Mouse (Mus musculus) forebrain, embryonic 13.5 days (tissue): ENCODE data around the gene Pgap1. TPM values are rescaled to one million over a fixed set of nuclear protein-coding genes. Genes with fewer than 3 reads are reported as not detected.

ENCODE experiments used
- ATAC-seq: fragments of 200-750 bp; cut with Nextera tagmentation; 2 replicates; pipeline ENCODE4 v1.8.0; 2017
- H3K27ac ChIP-seq: fragments of 300-500 bp; sonication (generic); 2 replicates; pipeline ENCODE4 v1.5.1; 2015; ENCODE audit warnings: inconsistent platforms, mild to moderate bottlenecking, moderate library complexity
- H3K27me3 ChIP-seq: fragments of 300-500 bp; sonication (generic); 2 replicates; pipeline ENCODE4 v1.6.1; 2015; ENCODE audit warnings: mild to moderate bottlenecking, inconsistent platforms
- H3K36me3 ChIP-seq: fragments of 300-500 bp; sonication (generic); 2 replicates; pipeline ENCODE4 v1.6.1; 2015; ENCODE audit warnings: mild to moderate bottlenecking, inconsistent platforms; ENCODE audit not compliant: poor library complexity, severe bottlenecking
- H3K4me1 ChIP-seq: fragments of 300-500 bp; sonication (generic); 2 replicates; pipeline ENCODE4 v1.6.1; 2015; ENCODE audit warnings: inconsistent platforms
- H3K4me2 ChIP-seq: fragments of 300-500 bp; sonication (generic); 2 replicates; pipeline ENCODE4 v1.6.1; 2015; ENCODE audit warnings: inconsistent platforms, mild to moderate bottlenecking, moderate library complexity
- H3K4me3 ChIP-seq: fragments of 300-500 bp; sonication (generic); 2 replicates; pipeline ENCODE4 v1.5.1; 2015; ENCODE audit warnings: mild to moderate bottlenecking, inconsistent platforms
- H3K9ac ChIP-seq: fragments of 300-500 bp; sonication (generic); 2 replicates; pipeline ENCODE4 v1.6.1; 2015; ENCODE audit warnings: mild to moderate bottlenecking, inconsistent platforms
- H3K9me3 ChIP-seq: fragments of 300-500 bp; sonication (generic); replicated peaks from 2 replicates; pipeline ENCODE4 v1.6.1; 2016; ENCODE audit warnings: inconsistent platforms
- WGBS: fragments of 180-500 bp; shearing (Covaris S2); methylation state at CpG from one replicate; pipeline ENCODE4 v1.1.7; 2015; 5-methylcytosine and 5-hydroxymethylcytosine counted together
- polyA plus RNA-seq: library from polyadenylated mRNA; unstranded; fragments of >200 nt; fragmentation: Nextera tagmentation; extraction: Ambion mirVana; gene quantifications from 2 replicates; pipeline ENCODE4 v1.2.1, GENCODE M21; 2015

Pgap1 gene
- polyA plus RNA-seq, 1 experiment from 2014 or later = 26.7 TPM

GRCm38 (mm10) chr1:54496254-54496653, 61.2 kb downstream of the Pgap1 start:
- WGBS = 90% methylated on average over 1 of the region's 1 CpGs
- Histone ChIP-seq H3K4me3 (no peak overlapping the region), H3K27me3 (no peaks in the 10 kb centered on the region), H3K9ac (no peak overlapping the region), H3K4me1 (no peaks in the 10 kb centered on the region), H3K4me2 (no peak overlapping the region), H3K27ac (no peak overlapping the region), H3K36me3 (peaks cover 65% of the 10 kb centered on the region), H3K9me3 (no peaks in the 10 kb centered on the region)
- no peak for ATAC-seq

- H3K9ac ChIP-seq = no peak overlapping the region
- ATAC-seq = no peak
- no peak overlapping the region for H3K4me3 ChIP-seq
- no peaks in the 10 kb centered on the region for H3K27me3 ChIP-seq
- H3K4me2 ChIP-seq = no peak overlapping the region
- peaks cover 69% of the 10 kb centered on the region for H3K36me3 ChIP-seq
- H3K27ac ChIP-seq = no peak overlapping the region
- no peaks in the 10 kb centered on the region for H3K4me1 ChIP-seq
- WGBS = 97% methylated on average over 3 of the region's 3 CpGs
- H3K9me3 ChIP-seq = no peaks in the 10 kb centered on the region
Measured at GRCm38 (mm10) chr1:54493496-54493895, 64.0 kb downstream of the Pgap1 start.

GRCm38 (mm10) chr1:54492435-54492841, 65.0 kb downstream of the Pgap1 start:
- Histone ChIP-seq H3K4me2 (no peak overlapping the region), H3K4me3 (no peak overlapping the region), H3K4me1 (no peaks in the 10 kb centered on the region), H3K9me3 (no peaks in the 10 kb centered on the region), H3K27me3 (no peaks in the 10 kb centered on the region), H3K9ac (no peak overlapping the region), H3K27ac (no peak overlapping the region), H3K36me3 (peaks cover 77% of the 10 kb centered on the region)
- ATAC-seq = no peak
- WGBS = 85% methylated on average over 2 of the region's 2 CpGs

GRCm38 (mm10) chr1:54484744-54485420, 72.6 kb downstream of the Pgap1 start:
- H3K9me3 ChIP-seq = no peaks in the 10 kb centered on the region
- WGBS = 67% methylated on average over 3 of the region's 3 CpGs
- no peak overlapping the region for H3K9ac ChIP-seq
- H3K27ac ChIP-seq = peak overlapping the region; percentile 3; the same call in 1 of the 2 replicates
- H3K4me3 ChIP-seq = no peak overlapping the region
- ATAC-seq = peak; percentile 87
- H3K27me3 ChIP-seq = no peaks in the 10 kb centered on the region
- H3K36me3 ChIP-seq = peaks cover 68% of the 10 kb centered on the region
- no peaks in the 10 kb centered on the region for H3K4me1 ChIP-seq
- no peak overlapping the region for H3K4me2 ChIP-seq

GRCm38 (mm10) chr1:54480491-54480890, 77.0 kb downstream of the Pgap1 start:
- no peak for ATAC-seq
- Histone ChIP-seq H3K4me1 (no peaks in the 10 kb centered on the region), H3K4me3 (no peak overlapping the region), H3K27ac (no peak overlapping the region), H3K9ac (no peak overlapping the region), H3K36me3 (peaks cover 58% of the 10 kb centered on the region), H3K9me3 (no peaks in the 10 kb centered on the region), H3K4me2 (no peak overlapping the region), H3K27me3 (no peaks in the 10 kb centered on the region)
- WGBS = 97% methylated on average over 12 of the region's 12 CpGs

GRCm38 (mm10) chr1:54468662-54469061, 88.8 kb downstream of the Pgap1 start:
- H3K27ac ChIP-seq = no peak overlapping the region
- H3K4me1 ChIP-seq = no peaks in the 10 kb centered on the region
- H3K4me2 ChIP-seq = no peak overlapping the region
- no peaks in the 10 kb centered on the region for H3K36me3 ChIP-seq
- H3K9ac ChIP-seq = no peak overlapping the region
- no peak overlapping the region for H3K4me3 ChIP-seq
- H3K27me3 ChIP-seq = no peaks in the 10 kb centered on the region
- peak; percentile 38; the same call in 1 of the 2 replicates for ATAC-seq
- no peaks in the 10 kb centered on the region for H3K9me3 ChIP-seq

- no peak for ATAC-seq
- Histone ChIP-seq H3K27me3 (no peaks in the 10 kb centered on the region), H3K9me3 (no peaks in the 10 kb centered on the region), H3K9ac (no peak overlapping the region), H3K36me3 (no peaks in the 10 kb centered on the region), H3K4me3 (no peak overlapping the region), H3K4me1 (no peaks in the 10 kb centered on the region), H3K4me2 (no peak overlapping the region), H3K27ac (no peak overlapping the region)
- WGBS = 100% methylated on average over 1 of the region's 1 CpGs
Measured at GRCm38 (mm10) chr1:54467366-54467765, 90.1 kb downstream of the Pgap1 start.

- Histone ChIP-seq H3K9me3 (no peaks in the 10 kb centered on the region), H3K27me3 (no peaks in the 10 kb centered on the region), H3K9ac (no peak overlapping the region), H3K4me1 (no peaks in the 10 kb centered on the region), H3K27ac (no peak overlapping the region), H3K4me2 (no peak overlapping the region), H3K4me3 (no peak overlapping the region), H3K36me3 (no peaks in the 10 kb centered on the region)
- 85% methylated on average over 2 of the region's 2 CpGs for WGBS
- ATAC-seq = no peak
Measured at GRCm38 (mm10) chr1:54452116-54452515, 105.4 kb downstream of the Pgap1 start.

- Histone ChIP-seq H3K9me3 (no peaks in the 10 kb centered on the region), H3K36me3 (no peaks in the 10 kb centered on the region), H3K4me3 (no peak overlapping the region), H3K9ac (no peak overlapping the region), H3K27ac (no peak overlapping the region), H3K4me2 (no peak overlapping the region), H3K4me1 (no peaks in the 10 kb centered on the region), H3K27me3 (no peaks in the 10 kb centered on the region)
- ATAC-seq = no peak
- WGBS = 87% methylated on average over 4 of the region's 4 CpGs
Measured at GRCm38 (mm10) chr1:54448833-54449232, 108.7 kb downstream of the Pgap1 start.

GRCm38 (mm10) chr1:54443641-54444040, 113.8 kb downstream of the Pgap1 start:
- Histone ChIP-seq H3K4me1 (no peaks in the 10 kb centered on the region), H3K9ac (no peak overlapping the region), H3K9me3 (no peaks in the 10 kb centered on the region), H3K4me2 (0 out of 2 replicates have a peak overlapping the region, but pooled peaks have one; percentile 2), H3K36me3 (no peaks in the 10 kb centered on the region), H3K27me3 (0 out of 2 replicates have a peak, but pooled peaks cover 6% of the 10 kb centered on the region), H3K4me3 (no peak overlapping the region), H3K27ac (no peak overlapping the region)
- 57% methylated on average over 7 of the region's 7 CpGs for WGBS
- ATAC-seq = no peak

- peak overlapping the region; percentile 57 for H3K4me3 ChIP-seq
- no peaks in the 10 kb centered on the region for H3K36me3 ChIP-seq
- 45% methylated on average over 3 of the region's 3 CpGs for WGBS
- no peak overlapping the region for H3K27ac ChIP-seq
- peak overlapping the region; percentile 78 for H3K4me2 ChIP-seq
- peak overlapping the region; percentile 75 for H3K9ac ChIP-seq
- 0 out of 2 replicates have a peak, but pooled peaks cover 6% of the 10 kb centered on the region for H3K27me3 ChIP-seq
- ATAC-seq = no peak; the same call in 1 of the 2 replicates
- peaks cover 10% of the 10 kb centered on the region for H3K4me1 ChIP-seq
- H3K9me3 ChIP-seq = no peaks in the 10 kb centered on the region
Measured at GRCm38 (mm10) chr1:54439080-54439476, 118.4 kb downstream of the Pgap1 start.

GRCm38 (mm10) chr1:54438340-54439079, 119.0 kb downstream of the Pgap1 start, which contains the start of gene Gtf3c3:
Gtf3c3 (minus strand) TSS chr1:54438971.
- Histone ChIP-seq H3K36me3 (peaks cover 2% of the 10 kb centered on the region; the same call in 1 of the 2 replicates), H3K27ac (no peak within 1 kb of the TSS), H3K4me3 (peak within 1 kb of the TSS; percentile 57), H3K9me3 (no peaks in the 10 kb centered on the region), H3K4me1 (peaks cover 10% of the 10 kb centered on the region), H3K27me3 (0 out of 2 replicates have a peak, but pooled peaks cover 6% of the 10 kb centered on the region), H3K4me2 (peak within 1 kb of the TSS; percentile 78), H3K9ac (peak within 1 kb of the TSS; percentile 75)
- peak; percentile 100 for ATAC-seq
- 3% methylated on average over 39 of the region's 39 CpGs for WGBS
